ENCODE assay signal across 7 mouse cellular contexts in the genomic region with DNA sequence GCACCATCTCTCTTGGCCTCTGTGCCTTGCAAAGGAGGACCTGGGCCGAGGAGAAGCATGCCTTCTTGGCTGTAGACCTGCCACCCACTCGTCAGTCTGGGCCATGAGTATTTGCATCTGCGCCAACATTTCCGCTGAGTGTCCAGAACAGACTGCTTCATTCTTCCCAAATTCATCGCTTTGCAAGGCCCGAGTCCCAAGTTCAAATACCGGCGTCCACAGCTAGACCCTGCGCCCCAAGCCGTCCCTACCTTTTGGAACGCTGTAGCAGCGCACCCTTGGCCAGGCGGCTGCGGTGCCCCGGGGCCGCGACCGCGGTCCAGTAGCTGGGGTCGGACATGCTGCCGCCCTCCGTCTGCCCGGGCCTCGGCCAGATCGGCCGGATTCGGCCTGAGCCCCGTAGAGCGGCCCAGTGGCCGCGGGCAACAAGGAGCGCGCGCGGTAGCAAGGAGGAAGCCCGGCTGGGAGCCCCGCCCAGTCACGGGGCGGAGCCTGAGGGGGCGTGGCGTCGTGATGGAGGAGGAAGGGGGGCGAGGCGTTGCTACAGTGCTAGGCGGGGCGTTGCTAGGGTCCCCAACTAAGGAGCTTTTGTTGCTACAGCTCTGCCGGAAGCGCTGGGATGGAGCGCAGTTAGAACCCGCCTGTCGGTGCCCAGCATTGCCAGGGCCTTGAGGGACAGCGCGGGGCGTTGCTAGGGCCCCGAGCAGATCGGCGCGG. TPM values are rescaled to one million over a fixed set of nuclear protein-coding genes. Genes with fewer than 3 reads are reported as not detected.
DNase-seq lines count a peak whose midpoint lies in the region; ATAC-seq lines count a peak whose summit lies in the region.

No protein-coding gene starts in this region.

- H3K9me3 ChIP-seq in intestine, embryonic 16.5 days (ENCODE audit: control insufficient read depth, low read length), result no peaks in the 10 kb centered on the region
- no peaks in the 10 kb centered on the region for H3K9me3 ChIP-seq in midbrain, embryonic 11.5 days (ENCODE audit: control insufficient read depth, low read length)

- intact Hi-C loops in gastrocnemius, postnatal 36 days (cut with DNase I), result loop anchor here (10.0 kb wide), 1 partner anchor 683 kb away; no protein-coding TSS in a partner anchor
- intact Hi-C loops in left cerebral cortex, postnatal 36 days (cut with DNase I), result loop anchor here (2.0 kb wide), 1 partner anchor 15 kb away; a partner anchor contains a TSS

- WGBS in intestine, embryonic 16.5 days, result 3% methylated on average over 58 of the region's 58 CpGs
- WGBS in midbrain, embryonic 11.5 days, result 5% methylated on average over 58 of the region's 58 CpGs

- peaks cover 9% of the 10 kb centered on the region for H3K36me3 ChIP-seq in intestine, embryonic 16.5 days (ENCODE audit: control insufficient read depth, insufficient read depth, low read length)
- H3K36me3 ChIP-seq in midbrain, embryonic 11.5 days (ENCODE audit: control insufficient read depth, insufficient read depth, low read length), result no peaks in the 10 kb centered on the region

- no peaks in the 10 kb centered on the region for H3K27me3 ChIP-seq in intestine, embryonic 16.5 days (replicated peaks; ENCODE audit: control insufficient read depth, insufficient read depth, low read length)
- no peaks in the 10 kb centered on the region for H3K27me3 ChIP-seq in midbrain, embryonic 11.5 days (ENCODE audit: control insufficient read depth, insufficient read depth, low read length)

- peak; percentile 73 for ATAC-seq in intestine, embryonic 16.5 days
- ATAC-seq in midbrain, embryonic 11.5 days (ENCODE audit: low FRiP score), result peak; percentile 87

- H3K27ac ChIP-seq in intestine, embryonic 16.5 days (ENCODE audit: low read length), result peak overlapping the region; percentile 49
- H3K27ac ChIP-seq in midbrain, embryonic 11.5 days (ENCODE audit: low read depth, low read length), result peak overlapping the region; percentile 79

- H3K4me2 ChIP-seq in intestine, embryonic 16.5 days (ENCODE audit: low read depth, low read length), result peak overlapping the region; percentile 75
- H3K4me2 ChIP-seq in midbrain, embryonic 11.5 days, result peak overlapping the region; percentile 77

- H3K9ac ChIP-seq in intestine, embryonic 16.5 days (ENCODE audit: low read depth, low read length), result peak overlapping the region; percentile 91
- peak overlapping the region; percentile 81 for H3K9ac ChIP-seq in midbrain, embryonic 11.5 days (ENCODE audit: low read length)

- peak; percentile 99 for DNase-seq in adrenal gland, adult 18-20 months (ENCODE audit: low spot score in 2 of 2)
- DNase-seq in embryo, embryonic 11 days, result peak; percentile 98
- DNase-seq in gastrocnemius, postnatal 36 days, result peak; percentile 97 to 98
- DNase-seq in left cerebral cortex, postnatal 36 days (ENCODE audit: low spot score in 2 of 2), result peak; percentile 95 to 96
- DNase-seq in midbrain, embryonic 11.5 days (ENCODE audit: low spot score, missing footprints), result peak; percentile 100
- peak; percentile 87 for DNase-seq in skeletal muscle tissue, adult 2 months (ENCODE audit: low read depth, low spot score)

- peak overlapping the region; percentile 71 for H3K4me3 ChIP-seq in intestine, embryonic 16.5 days (ENCODE audit: low read length)
- peak overlapping the region; percentile 46 for H3K4me3 ChIP-seq in midbrain, embryonic 11.5 days (ENCODE audit: low read depth, low read length)

- H3K4me1 ChIP-seq in intestine, embryonic 16.5 days (ENCODE audit: control insufficient read depth, insufficient read depth, low read length), result peaks cover 53% of the 10 kb centered on the region
- H3K4me1 ChIP-seq in midbrain, embryonic 11.5 days (ENCODE audit: control insufficient read depth, insufficient read depth, low read length), result peaks cover 27% of the 10 kb centered on the region

RNA-seq across cellular contexts. Expression of a gene that starts 12.7 kb away (rescaled TPM):
- total RNA-seq in adrenal gland, adult 18-20 months (2021), result 10 to 100 TPM; 15.6 to 16.7 TPM
- 1 to 10 TPM; 2.9 to 4.1 TPM for total RNA-seq in gastrocnemius, postnatal 36 days (2021)
- 12.9 and 15.1 TPM in 2 replicates for polyA plus RNA-seq in intestine, embryonic 16.5 days (2015; fragmentation: Nextera tagmentation; extraction: Ambion mirVana)
- 100 to 1,000 TPM; 312 to 338 TPM for total RNA-seq in left cerebral cortex, postnatal 36 days (2021)
- 9.1 and 10.1 TPM in 2 replicates for polyA plus RNA-seq in midbrain, embryonic 11.5 days (2014; fragmentation: Nextera tagmentation; extraction: Ambion mirVana)

RNA-seq across cellular contexts. Expression of a gene that starts 15.6 kb away (rescaled TPM):
- total RNA-seq in adrenal gland, adult 18-20 months (2021), result 10 to 100 TPM; 30.5 to 36.5 TPM
- total RNA-seq in gastrocnemius, postnatal 36 days (2021), result 10 to 100 TPM; 14.3 to 16.1 TPM
- polyA plus RNA-seq in intestine, embryonic 16.5 days (2015; fragmentation: Nextera tagmentation; extraction: Ambion mirVana), result 63.7 and 65.3 TPM in 2 replicates
- 100 to 1,000 TPM; 152 to 164 TPM for total RNA-seq in left cerebral cortex, postnatal 36 days (2021)
- polyA plus RNA-seq in midbrain, embryonic 11.5 days (2014; fragmentation: Nextera tagmentation; extraction: Ambion mirVana), result 25.4 and 30.2 TPM in 2 replicates

RNA-seq across cellular contexts. Expression of a gene that starts 16.1 kb away (rescaled TPM):
- total RNA-seq in adrenal gland, adult 18-20 months (2021), result under 1 TPM; 0.66 to 0.77 TPM
- total RNA-seq in gastrocnemius, postnatal 36 days (2021), result under 1 TPM in 1 of 2 experiments, not detected in 1; 0.15 TPM
- 0.27 and 0.34 TPM in 2 replicates for polyA plus RNA-seq in intestine, embryonic 16.5 days (2015; fragmentation: Nextera tagmentation; extraction: Ambion mirVana)
- 1 to 10 TPM in 1 of 2 experiments, under 1 TPM in 1; 0.86 to 1.1 TPM for total RNA-seq in left cerebral cortex, postnatal 36 days (2021)
- 0.38 TPM in 1 of 2 replicates, not detected in the other for polyA plus RNA-seq in midbrain, embryonic 11.5 days (2014; fragmentation: Nextera tagmentation; extraction: Ambion mirVana)

RNA-seq across cellular contexts. Expression of a gene that starts 31.4 kb away (rescaled TPM):
- 100 to 1,000 TPM in 1 of 2 experiments, 10 to 100 TPM in 1; 94.9 to 120 TPM for total RNA-seq in adrenal gland, adult 18-20 months (2021)
- total RNA-seq in gastrocnemius, postnatal 36 days (2021), result 10 to 100 TPM; 20.7 to 21.4 TPM
- polyA plus RNA-seq in intestine, embryonic 16.5 days (2015; fragmentation: Nextera tagmentation; extraction: Ambion mirVana), result 78.6 and 79.8 TPM in 2 replicates
- total RNA-seq in left cerebral cortex, postnatal 36 days (2021), result 10 to 100 TPM; 33.9 to 41.5 TPM
- 28.3 and 29.6 TPM in 2 replicates for polyA plus RNA-seq in midbrain, embryonic 11.5 days (2014; fragmentation: Nextera tagmentation; extraction: Ambion mirVana)

RNA-seq across cellular contexts. Expression of a gene that starts 37.7 kb away (rescaled TPM):
- total RNA-seq in adrenal gland, adult 18-20 months (2021), result 10 to 100 TPM; 52.4 to 60.4 TPM
- 10 to 100 TPM; 36.8 to 37.3 TPM for total RNA-seq in gastrocnemius, postnatal 36 days (2021)
- polyA plus RNA-seq in intestine, embryonic 16.5 days (2015; fragmentation: Nextera tagmentation; extraction: Ambion mirVana), result 24.9 and 25.6 TPM in 2 replicates
- total RNA-seq in left cerebral cortex, postnatal 36 days (2021), result 100 to 1,000 TPM; 824 to 964 TPM
- polyA plus RNA-seq in midbrain, embryonic 11.5 days (2014; fragmentation: Nextera tagmentation; extraction: Ambion mirVana), result 56.6 and 66.1 TPM in 2 replicates

Comparison
In these comparisons a context has a peak if more than half of its experiments do, and no peak if none do; other contexts are left out.
1. Peak in every context shown above with its lines: DNase-seq, ATAC-seq, H3K4me3 ChIP-seq and H3K27ac ChIP-seq.
2. RNA of a gene that starts 12.7 kb away (total RNA-seq): 312 to 338 TPM in left cerebral cortex, postnatal 36 days; 15.6 to 16.7 TPM in adrenal gland, adult 18-20 months and 2.9 to 4.1 TPM in gastrocnemius, postnatal 36 days; every median in the first group is over 10 times any median in the second.
3. RNA of a gene that starts 15.6 kb away (total RNA-seq): 152 to 164 TPM in left cerebral cortex, postnatal 36 days; 30.5 to 36.5 TPM in adrenal gland, adult 18-20 months and 14.3 to 16.1 TPM in gastrocnemius, postnatal 36 days; every median in the first group is over 4 times any median in the second.